Mouse (Mus musculus) embryonic fibroblast, embryonic 13.5 days (primary cell): ENCODE results near the gene Farp1.

Source experiments
- CTCF ChIP-seq: IDR thresholded peaks from 2 replicates; pipeline ENCODE4 v1.5.1; 2011; ENCODE audit warnings: mild to moderate bottlenecking, control low read depth, low read length, moderate library complexity, borderline replicate concordance; ENCODE audit not compliant: insufficient read depth
- POLR2A ChIP-seq: IDR thresholded peaks from 2 replicates; pipeline ENCODE4 v1.6.1; 2011; ENCODE audit warnings: low read depth, mild to moderate bottlenecking, control low read depth, low read length, moderate library complexity

- TF ChIP-seq POLR2A (no peak), CTCF (no peak)
Measured at GRCm38 (mm10) chr14:121198915-121199572, 164.0 kb downstream of the Farp1 start.
